8 mouse cellular contexts compared by ENCODE assay signal in the genomic region with DNA sequence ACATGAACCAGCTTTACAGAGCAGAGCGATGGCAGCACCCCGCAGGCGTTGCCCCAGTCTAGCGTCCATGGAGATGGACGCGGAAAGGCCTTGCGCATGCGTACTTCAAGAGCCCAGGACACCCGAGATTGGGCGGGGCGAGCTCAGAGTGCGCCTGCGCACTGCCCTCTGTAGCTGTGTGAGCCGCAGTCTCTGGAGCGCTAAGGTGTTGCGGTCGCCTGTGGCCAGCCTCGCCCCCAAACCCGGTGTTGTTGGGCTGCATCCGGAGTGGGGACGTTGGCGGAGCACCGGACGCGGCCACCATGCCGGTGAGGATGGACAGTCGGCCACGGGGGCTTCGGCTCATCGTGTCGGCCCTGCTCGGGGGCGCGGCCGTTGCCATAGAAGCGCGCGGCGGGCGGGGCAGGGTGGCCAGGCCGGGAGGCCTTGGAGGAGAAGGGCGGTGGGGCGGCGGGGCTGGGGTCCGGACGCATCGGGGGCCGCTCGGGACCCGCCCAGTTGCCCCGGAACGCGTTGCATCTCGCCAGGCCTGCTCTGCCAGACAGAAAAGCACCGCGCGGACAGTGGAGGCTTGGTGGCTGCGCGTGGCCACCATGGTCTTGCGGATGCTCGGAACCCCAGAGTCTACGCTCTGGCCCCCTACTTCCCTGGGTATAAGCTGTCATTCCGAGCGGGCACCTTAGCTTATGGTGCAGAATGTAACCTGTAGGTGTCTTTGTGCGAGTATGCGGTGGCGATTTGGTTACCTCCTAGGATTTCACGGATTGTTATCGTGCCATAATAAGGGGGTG. TPM values are rescaled to one million over a fixed set of nuclear protein-coding genes. Genes with fewer than 3 reads are reported as not detected.
DNase-seq lines count a peak whose midpoint lies in the region; ATAC-seq lines count a peak whose summit lies in the region.

Gene Kif3a, plus strand, starts transcription at position 156 of the 791 bp plus-strand sequence.

- H3K36me3 ChIP-seq in hindbrain, embryonic 14.5 days (replicated peaks; ENCODE audit: control insufficient read depth, insufficient read depth), result peaks cover 14% of the 10 kb centered on the region

- H3K9ac ChIP-seq in hindbrain, embryonic 14.5 days, result peak within 1 kb of the TSS; percentile 86

- under 1% methylated on average over 65 of the region's 69 CpGs for WGBS in hindbrain, embryonic 14.5 days

- H3K27me3 ChIP-seq in hindbrain, embryonic 14.5 days (ENCODE audit: control insufficient read depth, insufficient read depth, low read length), result no peaks in the 10 kb centered on the region

- H3K27ac ChIP-seq in hindbrain, embryonic 14.5 days, result peak within 1 kb of the TSS; percentile 86

- peak within 1 kb of the TSS; percentile 71 for H3K4me3 ChIP-seq in hindbrain, embryonic 14.5 days (replicated peaks; ENCODE audit: low read length)

- ATAC-seq in hindbrain, embryonic 14.5 days (ENCODE audit: low FRiP score), result peak; percentile 94

- H3K9me3 ChIP-seq in hindbrain, embryonic 14.5 days (ENCODE audit: control insufficient read depth, low read length), result no peaks in the 10 kb centered on the region

- H3K4me1 ChIP-seq in hindbrain, embryonic 14.5 days (replicated peaks; ENCODE audit: control insufficient read depth, insufficient read depth, low read length), result peaks cover 17% of the 10 kb centered on the region

- DNase-seq in R1 (ENCODE audit: low read depth, low spot score), result peak; percentile 95
- peak; percentile 97 for DNase-seq in cerebellum, postnatal 25 days
- peak; percentile 89 to 93 for DNase-seq in frontal cortex, postnatal 25 days (ENCODE audit: low spot score in 2 of 2)
- DNase-seq in hindbrain, embryonic 14.5 days (ENCODE audit: low spot score), result peak; percentile 96
- peak; percentile 94 for DNase-seq in layer of hippocampus, postnatal 36 days
- peak; percentile 96 for DNase-seq in lung, postnatal 36 days
- DNase-seq in retina, postnatal 1 day, result peak; percentile 99
- peak; percentile 92 to 94 for DNase-seq in urinary bladder, adult 18-20 months (ENCODE audit: low spot score in 2 of 2)

- H3K4me2 ChIP-seq in hindbrain, embryonic 14.5 days (replicated peaks), result peak within 1 kb of the TSS; percentile 73

RNA-seq across cellular contexts. Expression of gene Kif3a, which starts in this region (rescaled TPM):
- polyA plus RNA-seq in hindbrain, embryonic 14.5 days (2014; fragmentation: Nextera tagmentation; extraction: Ambion mirVana), result 278 and 302 TPM in 2 replicates
- 100 to 1,000 TPM; 131 to 139 TPM for total RNA-seq in layer of hippocampus, postnatal 36 days (2021)

Comparison
In these comparisons a context has a peak if more than half of its experiments do, and no peak if none do; other contexts are left out.
1. Peak in every context shown above with its lines: DNase-seq, ATAC-seq, H3K4me3 ChIP-seq and H3K27ac ChIP-seq.